Mouse (Mus musculus): ENCODE data around the gene Gpt2.

The Gpt2 gene

DNA sequence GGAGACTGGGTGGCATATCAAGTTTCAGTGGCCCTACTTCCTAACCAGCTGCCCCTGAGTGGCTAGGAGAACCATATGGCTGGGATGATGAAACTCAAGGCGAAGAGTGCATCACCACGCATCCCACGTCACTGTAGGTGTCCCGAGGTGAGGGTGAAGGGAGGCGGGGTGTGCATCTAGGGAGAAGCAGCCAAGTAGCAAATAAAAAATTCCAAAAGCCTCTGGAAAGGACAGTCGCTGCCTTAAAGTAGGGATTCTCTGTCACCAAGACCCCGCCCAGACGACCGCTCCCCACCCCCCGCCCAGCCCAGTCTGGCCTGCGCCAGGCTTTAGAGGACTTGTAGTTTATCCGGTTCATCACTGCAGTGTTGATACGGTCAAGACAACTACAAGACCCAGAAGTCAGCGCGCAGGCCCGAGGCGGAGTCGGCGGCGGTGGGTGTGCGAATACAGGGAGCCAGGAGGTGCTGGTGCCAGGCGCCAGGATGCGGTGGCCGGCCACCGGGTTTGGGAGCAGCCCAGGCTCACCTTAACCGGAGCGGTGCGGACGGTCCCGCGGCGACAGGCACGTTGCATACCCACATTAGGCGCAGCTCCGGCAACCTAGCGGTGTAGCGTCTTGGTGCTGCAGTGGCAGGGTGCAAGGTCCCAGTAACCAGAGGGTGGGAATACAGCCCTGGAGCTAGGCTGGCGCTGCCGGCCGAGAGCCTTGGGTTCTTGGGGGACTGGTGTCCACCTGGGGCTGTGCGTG lies at the start of gene Gpt2:
Gpt2 (plus strand) TSS at position 452 of the 751 bp plus-strand sequence.
- TF ChIP-seq GATA4 (IDR thresholded peaks at IDR 0.05; ENCODE audit: insufficient replicate concordance, low read length), result no peak; the same call in 1 of the 2 replicates

GRCm38 (mm10) chr8:85444092-85444491 lies 48.3 kb upstream of the Gpt2 start:
- TF ChIP-seq GATA4 (IDR thresholded peaks at IDR 0.05; ENCODE audit: insufficient replicate concordance, low read length), result no peak

DNA sequence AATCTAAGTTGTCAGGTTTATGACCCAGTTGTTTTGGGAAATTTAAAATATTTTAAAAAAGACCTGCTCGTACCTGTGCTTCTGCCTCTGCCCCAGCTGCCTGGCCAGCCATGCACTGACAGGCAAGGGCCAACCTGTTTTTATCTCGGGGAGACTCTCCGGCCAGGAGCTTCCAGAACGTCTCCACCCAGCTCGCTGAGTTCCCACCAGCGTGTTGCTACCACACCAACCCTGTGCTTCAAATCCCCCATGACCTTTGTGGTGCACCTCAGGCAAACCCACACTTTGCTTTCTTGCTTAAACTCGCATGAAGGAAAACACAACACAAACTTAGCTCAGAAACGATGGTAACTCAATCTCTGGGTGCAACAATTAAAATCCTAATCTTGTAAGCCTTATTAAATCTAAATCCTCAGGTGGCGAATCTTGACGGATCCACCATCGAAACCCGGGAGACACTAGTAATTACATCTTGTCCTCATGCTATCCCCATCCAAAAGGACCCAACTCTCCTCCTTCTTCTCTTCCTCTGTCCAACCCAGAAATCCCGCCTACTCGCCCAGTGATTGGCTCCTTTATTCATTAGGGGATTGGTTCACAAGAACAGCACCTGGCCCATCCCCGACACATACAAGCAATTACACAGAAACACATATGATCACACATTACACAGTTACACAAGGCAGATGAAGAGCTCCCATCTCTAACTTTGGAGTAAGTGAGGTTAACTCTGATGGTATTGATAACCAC lies 46.3 kb upstream of the Gpt2 start:
- TF ChIP-seq GATA4 (IDR thresholded peaks at IDR 0.05; ENCODE audit: insufficient replicate concordance, low read length), result no peak

DNA sequence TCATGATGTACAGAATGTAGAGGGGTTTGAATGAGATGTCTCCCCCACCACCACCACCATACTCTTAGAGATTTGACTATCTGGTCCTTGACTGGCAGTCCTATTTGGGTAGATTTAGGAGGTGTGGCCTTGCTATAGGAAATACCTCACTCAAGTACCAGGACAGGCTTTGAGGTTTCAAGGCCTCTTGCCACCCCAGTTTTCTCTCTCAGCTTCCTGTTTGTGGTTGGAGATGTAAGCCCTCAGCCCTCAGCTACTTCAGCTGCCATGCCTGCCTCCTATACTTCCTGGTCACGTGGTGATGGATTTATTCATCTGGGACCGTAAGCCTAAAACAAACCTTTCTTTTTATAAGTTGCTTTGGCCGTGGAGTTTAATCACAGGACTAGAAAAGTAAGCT lies 42.0 kb upstream of the Gpt2 start:
- no peak for TF ChIP-seq GATA4 (IDR thresholded peaks at IDR 0.05; ENCODE audit: insufficient replicate concordance, low read length)

GRCm38 (mm10) chr8:85452328-85452727 lies 40.0 kb upstream of the Gpt2 start:
- no peak for TF ChIP-seq GATA4 (IDR thresholded peaks at IDR 0.05; ENCODE audit: insufficient replicate concordance, low read length)

DNA sequence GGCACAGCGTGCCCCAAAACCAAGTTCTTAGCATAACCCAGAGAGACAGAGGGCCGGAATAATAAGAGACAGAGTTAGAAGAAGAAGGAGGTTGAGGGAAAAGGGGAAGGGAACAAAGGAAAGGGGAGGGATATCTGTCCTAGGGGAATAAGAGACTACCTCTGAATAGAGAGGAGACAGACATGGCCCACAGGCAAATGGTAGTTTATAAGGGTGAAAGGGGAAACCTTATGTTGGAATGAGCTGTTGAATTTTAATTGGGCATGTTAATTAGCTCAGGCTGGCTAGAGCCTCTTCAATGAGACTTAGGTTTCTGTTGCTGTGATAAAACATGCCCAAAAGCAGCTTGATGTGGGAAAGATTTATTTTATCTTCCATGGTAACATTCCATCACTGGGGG lies 39.1 kb upstream of the Gpt2 start:
- no peak for TF ChIP-seq GATA4 (IDR thresholded peaks at IDR 0.05; ENCODE audit: insufficient replicate concordance, low read length)

- no peak for TF ChIP-seq GATA4 (IDR thresholded peaks at IDR 0.05; ENCODE audit: insufficient replicate concordance, low read length)
Measured at GRCm38 (mm10) chr8:85454750-85455149, 37.6 kb upstream of the Gpt2 start.

DNA sequence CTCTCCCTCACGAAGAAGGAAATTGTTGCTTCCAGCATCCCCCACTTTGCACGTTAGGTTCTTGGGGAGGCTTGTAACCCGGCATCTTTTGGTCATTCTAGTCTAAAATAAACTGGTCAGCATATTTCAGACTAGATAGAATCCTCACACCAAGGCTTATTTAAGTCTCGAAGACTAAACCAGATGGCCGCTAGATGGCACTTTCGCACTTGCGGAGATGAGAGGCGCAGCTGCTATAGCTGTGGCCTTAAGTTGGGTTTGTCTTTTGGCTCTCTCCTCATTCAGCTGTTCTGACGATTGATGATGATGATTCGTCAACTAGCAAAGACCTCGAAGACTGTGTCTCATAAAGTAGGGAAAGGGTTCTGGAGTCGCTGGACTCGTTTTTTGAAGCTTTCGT lies 35.8 kb upstream of the Gpt2 start:
- no peak for TF ChIP-seq GATA4 (IDR thresholded peaks at IDR 0.05; ENCODE audit: insufficient replicate concordance, low read length)

GRCm38 (mm10) chr8:85459582-85459981 lies 32.8 kb upstream of the Gpt2 start:
- no peak for TF ChIP-seq GATA4 (IDR thresholded peaks at IDR 0.05; ENCODE audit: insufficient replicate concordance, low read length)

DNA sequence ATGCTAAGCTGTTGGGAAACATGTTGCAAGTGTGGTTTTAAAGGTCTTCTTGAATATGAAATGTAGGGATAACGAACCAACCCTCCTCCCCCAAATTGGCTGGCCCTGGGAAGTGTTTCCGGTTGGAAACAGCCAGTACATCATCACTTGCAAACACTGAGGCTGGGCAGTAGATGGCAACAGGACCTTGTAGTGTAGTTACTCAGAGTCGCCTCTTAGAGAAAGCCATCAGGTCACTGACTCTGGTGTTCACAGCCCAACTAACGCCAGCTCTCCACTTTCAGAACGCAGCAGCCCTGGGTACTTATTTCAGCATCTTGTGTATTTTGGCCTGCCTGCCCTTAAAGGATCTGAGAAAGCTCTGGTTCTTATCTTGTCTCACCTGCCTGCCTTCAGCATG lies 31.6 kb upstream of the Gpt2 start:
- no peak for TF ChIP-seq GATA4 (IDR thresholded peaks at IDR 0.05; ENCODE audit: insufficient replicate concordance, low read length)

DNA sequence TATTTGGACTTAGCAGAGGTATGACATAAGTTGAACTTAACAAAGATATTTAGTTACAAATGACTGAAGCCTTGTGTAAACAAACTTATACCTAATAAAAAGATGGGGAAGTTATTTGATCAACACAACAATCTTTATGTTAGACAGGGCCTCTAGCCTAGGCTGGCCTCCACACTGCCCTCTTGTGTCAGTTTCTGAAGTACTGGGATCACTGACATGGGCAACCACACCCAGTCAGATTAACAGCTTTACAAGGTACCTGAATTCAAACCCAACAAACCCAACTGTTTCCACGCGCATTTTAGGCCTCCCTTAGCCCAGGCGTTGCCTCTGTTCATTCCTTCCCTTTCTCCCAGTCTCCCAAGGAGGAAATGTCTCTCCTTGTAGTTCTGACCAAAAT lies 31.0 kb upstream of the Gpt2 start:
- TF ChIP-seq GATA4 (IDR thresholded peaks at IDR 0.05; ENCODE audit: insufficient replicate concordance, low read length), result no peak

DNA sequence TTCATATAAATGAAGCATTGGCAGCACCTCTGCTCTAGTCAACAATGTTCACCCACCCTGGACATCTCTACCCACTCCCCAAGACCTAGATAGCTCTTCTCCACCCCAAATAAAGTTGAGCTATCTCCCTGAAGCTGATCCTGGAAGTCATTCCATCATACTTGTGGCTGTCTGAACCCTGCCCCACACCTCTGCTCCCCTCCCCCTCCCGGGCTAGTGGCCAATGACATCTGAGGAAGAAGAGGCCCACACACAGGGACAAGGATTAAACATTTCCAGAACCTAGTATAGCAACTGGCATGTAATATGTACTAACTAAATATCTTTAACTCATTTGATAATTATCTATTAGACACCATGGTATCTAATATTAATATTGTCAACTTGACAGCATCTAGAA lies 29.9 kb upstream of the Gpt2 start:
- TF ChIP-seq GATA4 (IDR thresholded peaks at IDR 0.05; ENCODE audit: insufficient replicate concordance, low read length), result no peak

GRCm38 (mm10) chr8:85464316-85464715 lies 28.1 kb upstream of the Gpt2 start:
- TF ChIP-seq GATA4 (IDR thresholded peaks at IDR 0.05; ENCODE audit: insufficient replicate concordance, low read length), result no peak

DNA sequence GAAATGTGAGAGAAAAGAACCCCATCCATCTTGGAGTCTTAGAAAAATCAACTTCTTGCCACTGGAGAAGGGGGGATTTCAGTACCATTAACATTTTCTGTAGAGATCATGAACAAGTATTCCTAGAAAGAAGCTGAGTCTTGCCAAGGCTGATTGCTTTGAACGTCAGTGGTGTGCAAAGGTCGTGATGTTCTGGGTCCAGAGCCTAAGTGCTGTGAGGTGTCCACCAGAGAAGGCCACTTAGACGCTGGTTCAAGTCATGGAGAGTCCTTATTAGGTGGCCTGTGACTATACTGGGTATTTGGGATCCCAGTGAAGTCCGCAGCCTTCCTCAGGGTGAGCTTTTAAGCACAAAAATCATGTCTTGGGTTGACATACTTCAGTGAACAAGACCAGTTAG lies 26.3 kb upstream of the Gpt2 start:
- TF ChIP-seq GATA4 (IDR thresholded peaks at IDR 0.05; ENCODE audit: insufficient replicate concordance, low read length), result no peak

DNA sequence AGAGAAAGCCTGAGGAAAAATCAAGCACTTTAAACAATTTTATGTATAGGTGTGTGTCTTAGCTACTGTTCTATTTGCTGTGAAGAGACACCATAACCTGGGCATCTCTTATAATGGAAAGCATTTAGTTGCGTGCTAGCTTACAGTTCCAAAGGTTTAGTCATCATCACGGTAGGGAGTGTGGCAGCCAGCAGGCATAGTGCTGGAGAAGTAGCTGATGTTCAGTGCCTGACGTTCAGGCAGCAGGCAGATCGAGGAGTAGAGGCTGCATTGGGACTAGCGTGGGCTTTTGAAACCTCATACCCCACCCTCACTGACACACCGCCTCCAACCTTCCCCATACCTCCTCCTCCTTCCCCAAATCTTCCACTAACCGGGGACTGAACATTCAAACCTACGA lies 21.6 kb upstream of the Gpt2 start:
- TF ChIP-seq GATA4 (IDR thresholded peaks at IDR 0.05; ENCODE audit: insufficient replicate concordance, low read length), result no peak

DNA sequence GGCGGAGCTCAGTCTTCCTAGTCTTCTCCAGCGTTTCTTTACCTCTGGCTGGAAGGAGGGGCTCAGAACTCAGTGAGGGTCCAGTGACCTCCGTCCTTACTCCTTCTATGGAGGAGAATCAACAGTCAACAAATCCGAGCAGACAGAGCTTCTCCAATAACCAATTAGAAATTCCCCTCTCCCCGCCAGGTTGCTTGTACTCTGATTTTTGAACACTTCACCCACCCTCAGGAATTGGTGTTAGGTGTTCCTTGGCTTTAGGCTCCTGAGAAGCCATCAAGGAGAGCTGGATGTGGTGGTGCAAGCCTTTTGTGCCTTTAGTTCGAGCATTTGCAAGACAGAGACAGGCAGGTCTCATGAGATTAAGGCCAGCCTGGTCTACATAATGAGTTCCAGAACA lies 19.6 kb upstream of the Gpt2 start:
- TF ChIP-seq GATA4 (IDR thresholded peaks at IDR 0.05; ENCODE audit: insufficient replicate concordance, low read length), result no peak
